Mouse (Mus musculus) heart, embryonic 11.5 days (tissue): ENCODE measurements around the gene Pou2f1. TPM values are rescaled to one million over a fixed set of nuclear protein-coding genes. Genes with fewer than 3 reads are reported as not detected.
A peak's percentile ranks its signal among the peaks of the same experiment; 100 is the strongest.

ENCODE experiments used
- ATAC-seq: fragments of 200-750 bp; cut with Nextera tagmentation; replicated peaks from 2 replicates; pipeline ENCODE4 v1.8.0; 2017; ENCODE audit warnings: moderate library complexity; ENCODE audit not compliant: insufficient number of reproducible peaks, low FRiP score, low TSS enrichment
- H3K27ac ChIP-seq: fragments of 300-500 bp; sonication (generic); 2 replicates; pipeline ENCODE4 v1.5.1; 2014; ENCODE audit warnings: mild to moderate bottlenecking, low read depth, low read length
- H3K27me3 ChIP-seq: fragments of 300-500 bp; sonication (generic); 2 replicates; pipeline ENCODE4 v1.6.1; 2014; ENCODE audit warnings: mild to moderate bottlenecking, low read length, mixed read lengths; ENCODE audit not compliant: control insufficient read depth, insufficient read depth
- H3K36me3 ChIP-seq: fragments of 300-500 bp; sonication (generic); 2 replicates; pipeline ENCODE4 v1.6.1; 2014; ENCODE audit warnings: mild to moderate bottlenecking, low read length, moderate library complexity, mixed read lengths; ENCODE audit not compliant: control insufficient read depth, insufficient read depth
- H3K4me1 ChIP-seq: fragments of 300-500 bp; sonication (generic); 2 replicates; pipeline ENCODE4 v1.6.1; 2014; ENCODE audit warnings: low read length; ENCODE audit not compliant: control insufficient read depth, insufficient read depth
- H3K4me2 ChIP-seq: fragments of 300-500 bp; sonication (generic); 2 replicates; pipeline ENCODE4 v1.6.1; 2014; ENCODE audit warnings: mild to moderate bottlenecking, moderate library complexity
- H3K4me3 ChIP-seq: fragments of 300-500 bp; sonication (generic); 2 replicates; pipeline ENCODE4 v1.5.1; 2014; ENCODE audit warnings: low read depth, low read length
- H3K9ac ChIP-seq: fragments of 300-500 bp; sonication (generic); 2 replicates; pipeline ENCODE4 v1.6.1; 2014; ENCODE audit warnings: mild to moderate bottlenecking, low read depth, low read length, moderate library complexity
- H3K9me3 ChIP-seq: fragments of 300-500 bp; sonication (generic); replicated peaks from 2 replicates; pipeline ENCODE4 v1.6.1; 2016; ENCODE audit warnings: low read length; ENCODE audit not compliant: control insufficient read depth
- WGBS: fragments of 180-500 bp; shearing (Covaris S2); extraction: QIAGEN DNeasy Blood & Tissue Kit; methylation state at CpG from one replicate; pipeline ENCODE4 v1.1.7; 2014; ENCODE audit not compliant: insufficient replicate concordance; 5-methylcytosine and 5-hydroxymethylcytosine counted together
- polyA plus RNA-seq: library from polyadenylated mRNA; unstranded; fragments of >200 nt; fragmentation: Nextera tagmentation; extraction: Ambion mirVana; gene quantifications from 2 replicates; pipeline ENCODE4 v1.2.1, GENCODE M21; 2014

Pou2f1 gene
- polyA plus RNA-seq, 1 experiment from 2014 or later, result 16.7 TPM

GRCm38 (mm10) chr1:165934648-165935465 lies 67.6 kb downstream of the Pou2f1 start:
- H3K27me3 ChIP-seq, result no peaks in the 10 kb centered on the region
- peaks cover 7% of the 10 kb centered on the region for H3K4me1 ChIP-seq
- WGBS, result 68% methylated on average over 7 of the region's 7 CpGs

GRCm38 (mm10) chr1:165933915-165934647 lies 68.4 kb downstream of the Pou2f1 start:
- no peak overlapping the region for H3K27ac ChIP-seq
- WGBS, result 82% methylated on average over 5 of the region's 5 CpGs
- no peak for ATAC-seq

More at GRCm38 (mm10) chr1:165934648-165935465, 67.6 kb downstream of the Pou2f1 start:
- no peaks in the 10 kb centered on the region for H3K9me3 ChIP-seq
- no peak overlapping the region for H3K4me2 ChIP-seq
- H3K9ac ChIP-seq, result no peak overlapping the region
- no peak for ATAC-seq
- H3K36me3 ChIP-seq, result no peaks in the 10 kb centered on the region
- H3K27ac ChIP-seq, result no peak overlapping the region
- H3K4me3 ChIP-seq, result no peak overlapping the region

GRCm38 (mm10) chr1:165932842-165933241 lies 69.6 kb downstream of the Pou2f1 start:
- ATAC-seq, result no peak
- Histone ChIP-seq H3K9ac (no peak overlapping the region), H3K27me3 (no peaks in the 10 kb centered on the region), H3K4me3 (no peak overlapping the region), H3K4me1 (peaks cover 7% of the 10 kb centered on the region), H3K9me3 (no peaks in the 10 kb centered on the region), H3K4me2 (no peak overlapping the region), H3K36me3 (no peaks in the 10 kb centered on the region), H3K27ac (no peak overlapping the region)
- 88% methylated on average over 2 of the region's 2 CpGs for WGBS

More at GRCm38 (mm10) chr1:165933915-165934647, 68.4 kb downstream of the Pou2f1 start:
- H3K9me3 ChIP-seq, result no peaks in the 10 kb centered on the region
- H3K4me1 ChIP-seq, result peaks cover 7% of the 10 kb centered on the region
- no peak overlapping the region for H3K4me2 ChIP-seq
- no peak overlapping the region for H3K4me3 ChIP-seq
- no peaks in the 10 kb centered on the region for H3K27me3 ChIP-seq
- H3K9ac ChIP-seq, result no peak overlapping the region
- no peaks in the 10 kb centered on the region for H3K36me3 ChIP-seq

GRCm38 (mm10) chr1:165930510-165930909 lies 72.0 kb downstream of the Pou2f1 start:
- Histone ChIP-seq H3K36me3 (no peaks in the 10 kb centered on the region), H3K4me3 (no peak overlapping the region), H3K27ac (peak overlapping the region; percentile 22; the same call in 1 of the 2 replicates), H3K27me3 (no peaks in the 10 kb centered on the region), H3K9me3 (no peaks in the 10 kb centered on the region), H3K4me2 (peak overlapping the region; percentile 29), H3K4me1 (peaks cover 7% of the 10 kb centered on the region), H3K9ac (no peak overlapping the region)
- WGBS, result 61% methylated on average over 3 of the region's 3 CpGs
- no peak for ATAC-seq

- Histone ChIP-seq H3K9ac (no peak overlapping the region), H3K27ac (no peak overlapping the region), H3K27me3 (no peaks in the 10 kb centered on the region), H3K36me3 (no peaks in the 10 kb centered on the region), H3K4me2 (no peak overlapping the region), H3K9me3 (no peaks in the 10 kb centered on the region), H3K4me3 (no peak overlapping the region), H3K4me1 (peaks cover 7% of the 10 kb centered on the region)
- no peak for ATAC-seq
- WGBS, result 79% methylated on average over 7 of the region's 7 CpGs
These were observed 74.8 kb downstream of the Pou2f1 start for GRCm38 (mm10) chr1:165927507-165928279.

- H3K4me1 ChIP-seq, result peaks cover under 1% of the 10 kb centered on the region
- H3K27me3 ChIP-seq, result no peaks in the 10 kb centered on the region
- 87% methylated on average over 2 of the region's 2 CpGs for WGBS
- no peaks in the 10 kb centered on the region for H3K9me3 ChIP-seq
- H3K4me3 ChIP-seq, result no peak overlapping the region
- no peak overlapping the region for H3K4me2 ChIP-seq
- H3K27ac ChIP-seq, result no peak overlapping the region
- H3K36me3 ChIP-seq, result no peaks in the 10 kb centered on the region
- H3K9ac ChIP-seq, result no peak overlapping the region
- no peak for ATAC-seq
These were observed 77.3 kb downstream of the Pou2f1 start for GRCm38 (mm10) chr1:165925207-165925606.

GRCm38 (mm10) chr1:165922488-165922887 lies 80.0 kb downstream of the Pou2f1 start:
- no peaks in the 10 kb centered on the region for H3K9me3 ChIP-seq
- no peak for ATAC-seq
- no peak overlapping the region for H3K4me2 ChIP-seq
- H3K27me3 ChIP-seq, result no peaks in the 10 kb centered on the region
- no peak overlapping the region for H3K9ac ChIP-seq
- H3K4me1 ChIP-seq, result no peaks in the 10 kb centered on the region
- H3K36me3 ChIP-seq, result no peaks in the 10 kb centered on the region
- 81% methylated on average over 1 of the region's 1 CpGs for WGBS
- H3K4me3 ChIP-seq, result no peak overlapping the region
- H3K27ac ChIP-seq, result no peak overlapping the region

- Histone ChIP-seq H3K4me1 (no peaks in the 10 kb centered on the region), H3K9ac (no peak overlapping the region), H3K4me3 (no peak overlapping the region), H3K27ac (no peak overlapping the region), H3K4me2 (no peak overlapping the region), H3K9me3 (no peaks in the 10 kb centered on the region), H3K36me3 (peaks cover 7% of the 10 kb centered on the region), H3K27me3 (no peaks in the 10 kb centered on the region)
- 77% methylated on average over 3 of the region's 3 CpGs for WGBS
- no peak for ATAC-seq
These were observed 81.5 kb downstream of the Pou2f1 start for GRCm38 (mm10) chr1:165921026-165921425.
